Mouse (Mus musculus): Measurements from ENCODE around the gene Nr2f1. TPM values are rescaled to one million over a fixed set of nuclear protein-coding genes. Genes with fewer than 3 reads are reported as not detected.

Nr2f1 gene
- total RNA-seq, 4 experiments from 2014 or later: 0.15 to 0.36 (median 0.32) TPM

Other genes with a start within 250 kb of the Nr2f1 start
- under 1 TPM in 3 of 4 experiments, not detected in 1; 0.17 to 0.74 (median 0.35) TPM for gene Pou5f2, start 174.9 kb downstream of the Nr2f1 start, total RNA-seq (2022)

Data from gastrocnemius, adult 8-10 months (tissue).